Mouse (Mus musculus) layer of hippocampus, adult 9-11 months (tissue): ENCODE measurements around the gene Alpi.
A peak's percentile ranks its signal among the peaks of the same experiment; 100 is the strongest.

Experiments
- DNase-seq: peaks from one replicate; pipeline ENCODE4 v3.0.0; 2022

Gene Alpi

DNA sequence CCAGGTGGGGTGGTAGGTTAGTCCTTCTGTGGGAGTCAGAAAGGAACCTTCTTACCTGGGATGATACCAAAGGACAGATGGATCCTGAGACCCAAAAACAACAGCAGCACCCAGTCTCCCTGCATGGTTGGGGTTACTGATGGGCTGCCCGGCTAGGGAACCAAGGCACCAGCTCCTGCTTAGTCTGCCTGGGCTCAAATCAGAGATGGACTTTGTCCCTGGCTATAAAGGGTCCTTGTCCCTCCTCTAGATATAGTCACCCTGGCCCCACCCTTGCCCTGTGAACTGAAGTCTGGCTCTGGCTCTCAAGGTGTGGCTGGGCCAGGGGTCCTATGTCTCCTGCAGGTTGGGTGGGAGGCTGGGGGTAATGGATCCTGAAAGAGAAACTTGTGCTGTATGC, at the start of gene Alpi:
Alpi (minus strand) TSS at position 196 of the 400 bp plus-strand sequence.
- DNase-seq = no peak

DNA sequence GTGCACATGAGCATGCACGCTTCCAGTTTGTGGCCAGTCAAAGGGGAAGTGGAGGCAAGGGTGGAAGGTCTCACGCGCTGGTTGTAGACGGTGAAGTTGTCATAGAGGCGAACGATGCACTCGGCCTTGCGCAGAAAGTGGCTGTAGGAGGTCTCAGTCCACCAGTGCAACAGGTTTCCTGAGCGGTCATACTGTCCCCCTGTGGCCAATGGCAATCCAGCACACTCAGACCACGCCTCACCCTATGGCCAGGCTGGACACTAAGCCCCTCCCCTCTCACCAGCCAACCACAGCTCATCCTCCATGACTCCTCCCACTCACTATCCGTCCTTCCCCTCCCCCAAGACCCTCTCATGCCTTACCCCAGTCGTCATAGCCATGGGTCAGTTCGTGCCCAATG, 48.0 kb upstream of the Alpi start:
- DNase-seq = no peak

DNA sequence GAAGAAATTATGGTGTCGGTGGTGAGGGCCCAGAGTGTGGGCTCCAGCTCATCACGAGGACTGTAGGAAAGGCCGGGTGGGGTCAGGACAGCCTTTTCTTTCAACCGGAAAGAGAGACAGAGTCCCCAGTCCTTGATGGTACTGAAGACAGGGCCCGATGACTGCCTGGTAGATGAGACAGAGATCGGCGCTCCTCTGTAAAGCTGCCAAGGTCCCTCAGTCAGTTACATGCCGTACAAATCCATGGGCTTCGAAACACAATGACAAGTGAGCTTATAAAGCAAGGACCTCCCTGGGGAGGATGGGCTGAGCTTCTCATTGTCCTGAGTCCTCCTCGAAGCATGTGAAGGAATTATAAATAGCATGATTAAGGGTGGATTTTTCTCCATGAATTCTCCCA, 41.7 kb upstream of the Alpi start:
- DNase-seq = no peak

DNA sequence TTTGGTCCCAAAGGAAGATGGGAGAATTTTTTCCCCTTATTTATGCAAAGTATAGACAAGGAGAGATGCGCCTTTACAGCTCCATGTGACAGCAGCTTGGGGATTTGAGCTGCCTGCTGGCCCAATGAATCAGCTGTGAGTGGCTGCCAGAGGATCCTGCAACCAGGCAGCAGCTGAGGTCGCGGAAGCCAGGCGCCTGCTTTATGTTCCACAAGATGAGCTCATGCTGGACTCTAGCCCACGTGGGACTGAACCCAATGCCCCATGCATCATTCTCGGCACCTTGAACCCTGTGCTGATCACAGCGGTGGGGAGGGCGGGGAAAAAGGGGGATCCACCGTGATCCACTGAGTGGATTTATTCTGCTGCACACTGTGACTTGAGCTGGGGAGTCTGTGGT, 41.0 kb upstream of the Alpi start:
- no peak for DNase-seq

DNA sequence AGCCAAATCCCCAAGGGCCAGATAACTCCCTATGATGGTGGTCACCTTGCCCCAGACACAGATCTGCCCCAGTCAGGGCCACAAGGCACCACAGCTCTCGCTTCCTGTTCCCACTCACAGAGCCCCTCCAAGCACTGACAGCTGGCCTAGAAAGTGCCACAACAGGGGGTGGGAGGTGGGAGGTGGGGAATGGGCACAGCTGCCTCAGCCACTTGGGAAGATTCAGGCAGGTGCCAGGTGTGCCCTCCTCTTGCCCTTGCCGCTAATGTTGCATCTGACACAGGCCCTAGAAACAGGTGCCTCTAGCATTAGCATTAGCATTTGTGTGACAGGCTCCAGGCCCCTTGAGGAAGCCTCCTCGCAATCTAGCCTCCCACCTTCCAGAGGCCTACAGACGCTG, 40.1 kb upstream of the Alpi start:
- no peak for DNase-seq

DNA sequence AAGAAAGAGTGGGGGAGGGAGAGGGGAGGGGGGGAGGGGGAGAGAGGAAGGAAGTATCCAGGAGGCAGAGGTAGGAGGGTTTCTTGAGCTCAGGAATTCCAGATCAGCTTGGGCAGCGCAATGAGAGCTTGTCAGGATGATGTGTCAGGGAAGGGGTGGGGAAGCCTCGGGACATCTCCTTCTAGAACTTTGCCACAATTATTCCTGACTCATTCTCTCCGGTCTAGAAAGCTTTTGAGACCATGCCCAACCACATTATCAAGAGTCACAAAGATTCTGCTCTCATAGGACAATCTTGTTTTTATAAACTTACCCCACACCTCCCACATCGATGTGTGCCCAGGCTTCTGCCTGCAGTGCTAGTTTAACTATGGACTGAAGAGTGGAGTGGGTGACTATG, 30.4 kb upstream of the Alpi start:
- DNase-seq = no peak

DNA sequence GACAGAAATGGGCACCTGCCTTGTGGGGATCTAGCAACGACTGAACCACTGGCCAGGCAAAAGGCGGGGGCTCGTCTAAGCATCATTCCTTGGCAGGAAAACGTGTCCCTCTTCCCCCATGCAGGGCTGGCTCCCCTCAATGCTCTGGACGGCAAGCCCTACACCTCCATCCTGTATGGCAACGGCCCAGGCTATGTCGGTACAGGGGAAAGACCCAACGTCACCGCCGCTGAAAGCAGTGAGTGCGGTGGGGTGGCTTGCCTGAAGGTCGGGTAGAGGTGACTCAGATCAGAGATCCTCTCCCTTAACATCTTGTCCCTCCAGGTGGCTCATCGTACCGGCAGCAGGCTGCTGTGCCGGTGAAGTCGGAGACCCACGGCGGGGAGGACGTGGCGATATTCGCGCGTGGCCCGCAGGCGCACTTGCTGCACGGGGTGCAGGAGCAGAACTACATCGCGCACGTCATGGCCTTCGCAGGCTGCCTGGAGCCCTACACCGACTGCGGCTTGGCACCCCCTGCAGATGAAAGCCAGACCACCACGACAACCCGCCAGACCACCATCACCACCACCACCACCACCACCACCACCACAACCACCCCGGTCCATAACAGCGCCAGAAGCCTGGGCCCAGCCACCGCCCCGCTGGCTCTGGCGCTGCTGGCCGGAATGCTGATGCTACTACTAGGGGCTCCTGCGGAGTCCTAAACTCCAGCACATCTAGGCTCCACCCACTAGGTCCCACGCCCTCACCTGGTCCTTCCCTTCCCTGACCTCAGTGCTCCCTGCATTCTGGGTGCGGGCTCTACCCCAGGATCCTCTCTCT, 26.0 kb upstream of the Alpi start:
- DNase-seq = peak; percentile 26

DNA sequence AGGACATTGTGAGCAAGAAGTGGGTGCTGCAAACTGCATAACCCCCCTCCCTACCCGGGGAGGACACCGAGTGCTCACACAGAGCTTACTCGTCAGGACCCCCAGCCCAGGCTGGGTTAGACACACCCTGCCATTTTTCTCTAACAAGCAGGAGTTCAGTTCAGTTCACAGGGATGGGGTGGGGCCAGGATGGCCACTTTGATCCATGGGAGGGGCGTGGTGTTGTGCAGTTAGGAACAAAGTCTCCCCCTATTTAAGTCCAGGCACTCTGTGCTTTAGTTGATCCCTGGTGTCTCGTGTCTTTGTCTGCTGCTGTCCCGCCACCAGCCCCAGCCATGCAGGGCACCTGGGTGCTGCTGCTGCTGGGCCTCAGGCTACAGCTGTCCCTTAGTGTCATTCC, 23.3 kb upstream of the Alpi start, which contains the start of gene Akp3:
Akp3 (plus strand) TSS at position 301 of the 400 bp plus-strand sequence.
- no peak for DNase-seq

DNA sequence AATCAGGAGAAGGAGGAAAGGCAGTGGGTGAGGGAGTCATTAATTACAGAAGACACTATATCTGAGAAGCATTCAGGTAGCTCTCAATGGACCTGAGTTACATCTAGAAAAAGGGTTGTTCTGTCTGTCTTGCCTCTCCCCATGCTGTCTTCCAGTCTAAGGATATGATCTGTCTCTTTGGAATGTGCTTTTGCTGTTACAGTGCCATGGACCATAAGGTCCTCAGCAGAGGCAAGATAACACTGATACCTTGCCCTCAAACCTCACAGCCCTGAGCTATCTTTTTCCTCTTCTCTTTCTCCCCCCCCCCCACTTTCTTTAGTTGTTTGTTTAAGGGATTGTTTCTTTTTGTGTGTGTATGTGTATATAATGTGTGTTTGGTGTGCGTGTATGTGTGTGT, 13.4 kb upstream of the Alpi start:
- DNase-seq = no peak

DNA sequence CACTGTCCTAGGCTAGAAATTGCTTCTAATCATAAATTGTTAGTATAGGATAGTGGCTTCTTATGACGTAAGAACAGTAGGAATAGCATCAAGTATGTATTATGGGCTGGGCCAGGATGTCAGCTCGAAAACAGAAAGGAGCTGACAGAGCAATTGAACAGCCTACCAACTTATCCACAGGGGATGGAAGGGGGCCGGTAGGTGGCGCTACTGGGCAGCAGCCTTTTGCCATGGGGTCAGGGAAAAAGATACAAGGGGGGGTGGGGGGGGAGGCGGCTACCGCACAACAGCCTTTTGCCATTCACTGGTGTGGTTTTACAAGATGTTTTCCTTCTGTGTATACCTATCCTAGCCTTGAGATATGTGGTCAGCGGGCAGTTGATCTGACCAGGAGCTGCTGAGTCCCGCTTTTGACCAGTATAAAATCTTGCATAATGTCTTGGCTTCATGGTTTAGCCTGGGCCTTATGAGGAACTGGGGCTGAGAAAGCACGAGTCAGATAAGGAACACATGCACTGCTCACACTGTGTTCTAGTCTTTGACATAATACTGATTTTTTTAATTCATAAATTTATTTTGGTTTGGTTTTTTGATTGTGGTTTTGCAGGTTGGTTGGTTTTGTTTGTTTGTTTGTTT, 10.4 kb upstream of the Alpi start:
- no peak for DNase-seq

DNA sequence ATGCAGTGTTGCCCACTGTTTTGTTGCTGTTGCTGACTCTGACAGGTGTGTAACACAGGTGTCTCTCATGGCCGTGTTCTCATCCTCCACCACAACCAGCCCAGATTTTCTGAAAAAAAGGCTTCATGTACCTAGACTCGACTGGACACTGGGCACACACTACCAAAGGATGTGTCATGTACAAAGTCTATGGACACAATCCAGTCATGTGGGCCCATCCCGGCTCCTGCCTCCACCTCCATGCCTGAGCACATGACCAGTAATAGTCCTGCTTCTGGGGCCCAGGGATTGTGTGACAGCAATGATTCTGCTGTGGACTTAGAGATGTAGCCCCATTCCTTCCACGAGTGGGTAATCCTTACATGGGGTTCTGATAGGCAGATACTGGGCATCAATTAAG, 7.2 kb upstream of the Alpi start:
- no peak for DNase-seq

DNA sequence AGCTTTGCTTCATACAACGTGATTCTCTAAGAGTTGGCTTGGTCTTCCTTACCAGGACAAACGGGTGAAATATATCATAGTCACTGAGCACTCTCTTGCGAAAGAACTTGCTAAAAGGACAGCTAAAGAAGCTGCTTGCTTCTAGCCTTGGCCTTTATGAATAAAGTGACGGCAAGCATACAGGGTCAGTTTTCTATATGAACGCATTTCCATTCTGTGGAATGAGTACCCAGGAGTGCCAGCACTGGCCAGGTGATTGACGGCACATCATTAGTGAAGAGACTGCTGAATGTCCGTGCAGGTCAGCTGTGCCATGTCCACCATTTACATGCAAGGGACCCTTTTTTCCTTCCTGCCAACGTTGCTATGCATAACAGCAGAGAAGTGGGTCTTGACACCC, 5.1 kb upstream of the Alpi start:
- DNase-seq = no peak

DNA sequence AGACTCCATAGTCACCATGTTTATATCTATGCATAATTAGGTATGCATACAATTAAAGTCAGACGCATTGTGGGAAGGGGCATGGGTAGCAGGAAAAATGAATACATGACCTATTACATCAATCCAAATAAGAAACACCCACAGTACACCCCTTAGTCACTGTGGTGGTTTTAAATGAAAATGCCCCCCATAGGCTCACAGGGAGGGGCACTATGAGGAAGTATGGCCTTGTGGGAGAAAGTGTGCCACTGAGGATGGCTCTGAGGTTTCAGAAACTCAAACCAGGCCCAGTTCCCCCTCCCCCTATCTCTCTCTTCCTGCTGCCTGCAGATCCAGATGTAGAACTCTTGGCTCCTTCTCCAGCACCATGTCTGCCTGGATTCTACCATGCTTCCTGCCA, 2.5 kb upstream of the Alpi start:
- no peak for DNase-seq

DNA sequence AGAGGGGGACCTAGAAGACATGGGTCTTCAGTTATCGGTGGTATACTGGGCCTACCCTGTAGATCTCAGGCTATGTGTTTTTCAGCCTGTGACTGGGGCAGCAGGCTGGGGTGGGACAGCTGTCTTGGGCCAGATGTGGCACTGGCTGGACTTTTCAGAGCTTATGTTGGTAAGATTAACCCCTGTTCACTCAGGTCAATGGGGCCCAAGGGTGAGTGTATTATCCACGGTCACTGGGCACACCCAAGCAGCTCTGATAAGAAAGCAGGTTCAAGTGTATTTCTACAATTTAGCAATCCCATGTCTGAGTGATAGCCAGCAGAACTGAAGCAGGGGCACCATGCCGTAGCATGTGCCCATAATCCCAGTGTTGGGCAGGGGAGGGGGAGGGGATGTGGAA, 708 bp upstream of the Alpi start:
- DNase-seq = no peak

DNA sequence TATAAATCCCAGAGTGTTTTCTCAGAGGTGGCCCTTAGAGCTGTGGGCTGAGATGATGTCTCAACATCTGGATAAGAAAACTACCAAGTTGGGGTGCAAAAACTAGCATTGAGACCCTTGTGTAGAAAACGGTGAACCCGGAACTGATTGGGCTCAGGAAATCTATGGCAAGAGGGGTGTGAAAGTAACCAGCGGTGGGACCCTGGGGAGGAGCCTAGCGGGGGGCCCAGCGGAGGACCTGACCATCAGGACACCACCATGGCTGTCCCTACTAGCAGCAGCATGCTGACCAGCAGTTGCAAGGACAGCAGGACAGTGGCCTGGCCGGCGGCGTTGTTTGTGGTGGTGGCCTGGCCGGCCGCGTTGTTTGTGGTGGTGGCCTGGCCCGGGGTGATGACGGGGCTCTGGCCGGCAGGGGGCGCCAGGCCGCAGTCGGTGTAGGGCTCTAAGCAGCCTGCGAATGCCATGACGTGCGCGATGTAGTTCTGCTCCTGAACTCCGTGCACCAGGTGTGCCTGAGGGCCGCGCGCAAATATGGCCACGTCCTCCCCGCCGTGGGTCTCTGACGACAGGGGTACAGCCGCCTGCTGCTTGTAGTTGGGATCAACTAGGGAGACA, 2.9 kb downstream of the Alpi start:
- no peak for DNase-seq

DNA sequence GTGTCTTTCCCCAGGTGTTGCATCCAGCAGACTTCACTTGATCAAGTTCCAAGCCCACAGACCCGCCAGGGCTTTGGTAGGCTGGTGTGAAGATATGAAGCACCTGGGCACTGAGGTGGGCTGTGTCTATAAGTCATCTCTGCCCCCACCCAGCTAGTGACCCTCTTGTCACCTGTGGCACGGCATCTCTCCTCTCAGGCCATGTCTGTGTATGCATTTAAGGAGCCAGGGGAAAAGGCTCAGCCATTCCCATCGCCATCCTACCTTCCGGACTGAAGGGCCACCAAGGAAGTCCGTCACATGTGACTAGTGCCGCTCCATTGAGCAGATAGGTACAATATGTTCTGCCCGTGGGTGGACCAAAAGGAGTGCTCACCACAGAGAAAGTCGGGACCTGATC, 5.8 kb downstream of the Alpi start:
- no peak for DNase-seq

DNA sequence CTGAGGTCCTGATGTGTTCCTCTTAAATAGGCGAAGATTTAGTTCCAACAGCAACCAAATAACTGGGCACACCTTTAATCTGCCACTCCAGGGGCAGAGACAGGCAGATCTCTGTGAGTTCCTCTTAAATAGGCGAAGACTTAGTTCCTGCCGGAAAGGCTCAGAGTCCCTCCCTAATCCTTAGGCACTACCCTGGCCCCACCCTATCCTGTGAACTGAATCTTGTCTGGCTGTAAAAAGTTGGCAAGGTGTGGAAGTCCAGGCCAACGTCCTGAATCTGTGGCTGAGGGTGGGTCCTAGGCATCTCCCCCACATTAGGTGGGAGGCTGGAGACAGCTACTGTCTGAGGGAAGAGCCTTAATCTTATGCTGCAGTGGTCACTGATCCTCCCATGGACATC, 11.6 kb downstream of the Alpi start, which contains the start of gene Alppl2:
Alppl2 (minus strand) TSS at position 101 of the 400 bp plus-strand sequence.
- no peak for DNase-seq

DNA sequence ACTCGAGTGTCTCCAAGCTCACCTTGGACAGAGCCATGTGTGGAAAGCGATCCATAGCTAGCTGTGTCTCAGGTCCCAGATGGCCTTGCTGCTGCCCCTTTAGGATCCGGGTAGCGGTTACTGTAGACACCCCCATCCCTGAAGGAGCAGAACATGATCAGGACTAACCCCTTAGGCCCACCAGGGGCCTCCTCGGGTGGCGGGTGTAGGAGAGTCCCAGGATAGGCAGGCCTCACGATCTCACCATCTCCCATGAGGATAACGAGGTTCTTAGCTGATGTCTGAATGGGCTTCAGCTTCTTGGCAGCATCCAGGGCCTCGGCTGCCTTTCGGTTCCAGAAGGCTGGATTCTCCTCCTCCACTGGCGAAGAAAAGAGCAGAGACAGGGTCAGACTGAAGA, 12.2 kb downstream of the Alpi start:
- no peak for DNase-seq

DNA sequence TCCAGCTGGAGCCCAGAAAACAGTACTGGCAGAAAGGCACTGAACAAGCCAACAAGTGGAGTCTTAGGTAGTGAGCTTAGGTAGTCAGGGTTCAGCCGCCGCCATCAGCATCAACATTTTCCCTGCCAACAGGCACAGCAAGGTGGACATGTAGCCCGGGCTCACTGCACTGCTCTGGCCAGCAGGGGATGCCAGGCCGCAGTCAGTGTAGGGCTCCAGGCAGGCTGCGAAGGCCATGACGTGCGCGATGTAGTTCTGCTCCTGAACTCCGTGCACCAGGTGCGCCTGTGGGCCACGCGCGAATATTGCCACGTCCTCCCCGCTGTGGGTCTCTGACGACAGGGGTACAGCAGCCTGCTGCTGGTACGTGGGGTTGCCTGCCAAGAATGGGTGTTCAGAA, 14.4 kb downstream of the Alpi start:
- DNase-seq = no peak

DNA sequence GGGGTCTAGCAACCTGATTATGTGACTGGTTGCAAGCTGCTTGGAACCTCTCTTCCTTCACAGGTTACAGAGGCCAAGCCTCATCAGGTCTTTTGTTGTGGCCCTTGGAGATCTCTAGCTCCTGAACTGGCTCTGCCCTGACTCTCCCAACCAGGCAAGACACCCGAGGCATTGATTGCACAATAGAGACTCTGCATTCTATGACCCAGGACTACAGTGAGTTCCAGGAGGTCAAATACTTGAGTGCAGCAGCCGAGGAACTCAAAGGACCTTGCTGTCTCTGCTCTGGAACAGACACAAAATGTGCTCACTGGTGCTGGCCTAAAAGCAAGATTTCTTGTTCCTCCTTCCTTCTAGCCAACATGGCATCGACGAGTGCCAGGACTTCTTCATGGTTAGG, 15.2 kb downstream of the Alpi start:
- DNase-seq = no peak

DNA sequence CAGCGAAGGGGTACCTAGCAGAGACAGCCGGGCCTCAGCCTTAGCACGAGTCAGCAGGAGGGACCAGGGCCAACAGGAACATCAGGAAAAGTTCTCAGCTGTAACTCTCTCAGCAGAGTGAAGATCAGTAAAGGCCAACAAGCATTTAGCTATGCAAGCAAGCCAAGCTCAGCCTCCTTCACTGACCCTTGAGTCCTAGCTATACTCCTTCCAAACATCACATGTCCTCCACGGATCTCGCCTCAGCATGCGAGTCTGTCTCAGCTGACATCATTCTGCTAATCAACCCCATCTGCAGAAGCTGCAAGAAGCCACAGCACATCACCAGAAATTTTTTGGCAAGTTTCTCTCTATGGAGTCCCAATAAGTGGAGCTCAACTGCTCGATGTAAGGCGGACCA, 27.6 kb downstream of the Alpi start:
- no peak for DNase-seq

DNA sequence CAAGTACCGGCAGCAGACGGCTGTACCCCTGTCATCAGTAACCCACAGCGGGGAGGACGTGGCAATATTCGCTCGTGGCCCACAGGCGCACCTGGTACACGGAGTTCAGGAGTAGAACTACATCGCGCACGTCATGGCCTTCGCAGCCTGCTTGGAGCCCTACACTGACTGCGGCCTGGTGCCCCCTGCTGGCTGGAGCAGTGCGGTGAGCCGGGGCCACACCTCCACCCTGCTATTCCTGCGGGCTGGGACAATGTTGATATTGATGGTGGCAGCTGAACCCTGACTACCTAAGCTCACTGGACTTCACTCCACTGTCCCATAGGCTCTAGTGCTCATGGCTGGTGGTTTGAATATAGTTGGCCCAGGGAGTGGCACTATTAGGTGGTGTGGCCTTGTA, 30.7 kb downstream of the Alpi start:
- no peak for DNase-seq

DNA sequence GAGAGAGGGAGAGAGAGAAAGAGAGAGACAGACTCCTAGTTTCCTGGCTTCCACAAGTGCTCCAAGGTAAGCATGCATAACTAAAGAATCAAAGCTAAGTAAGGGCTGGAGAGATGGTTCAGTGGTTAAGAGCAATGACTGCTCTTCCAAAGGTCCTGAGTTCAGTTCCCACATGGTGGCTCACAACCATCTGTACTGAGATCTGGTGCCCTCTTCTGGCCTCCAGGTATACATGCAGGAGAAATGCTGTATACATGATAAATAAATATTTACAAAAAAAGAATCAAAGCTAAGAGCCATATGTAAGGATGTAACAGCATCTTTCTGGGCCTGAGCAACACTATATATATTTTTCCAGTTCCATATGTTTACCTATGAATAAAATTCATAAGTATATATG, 40.5 kb downstream of the Alpi start:
- DNase-seq = no peak

DNA sequence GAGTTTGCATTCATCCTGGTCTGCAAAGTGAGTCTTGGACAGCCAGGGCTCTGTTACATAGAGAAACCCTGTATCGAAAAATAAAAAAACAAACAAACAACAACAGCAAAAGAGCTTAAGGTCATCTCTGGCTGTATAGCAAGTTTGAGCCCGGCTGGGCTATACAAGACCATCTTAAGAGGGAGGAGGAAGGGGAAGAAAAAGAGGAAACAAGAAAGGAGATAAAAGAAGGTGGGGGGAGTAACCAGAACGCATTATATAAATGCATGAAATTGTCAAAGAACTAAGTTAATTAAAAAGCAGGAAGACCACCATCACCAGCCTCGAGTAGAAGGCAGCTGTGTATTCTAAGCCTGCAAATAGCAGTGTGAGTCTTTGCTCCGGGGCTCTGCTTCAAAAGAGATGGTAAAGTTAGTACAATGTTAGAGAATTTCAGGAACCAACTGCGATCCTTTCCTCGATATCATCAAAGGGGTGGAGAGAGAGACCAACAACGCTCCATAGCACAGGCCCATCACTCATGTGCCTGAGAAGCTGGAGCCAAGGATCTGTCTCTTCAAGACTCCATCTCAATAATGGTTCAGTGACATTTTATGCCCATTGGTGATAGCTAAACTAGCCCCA, 42.3 kb downstream of the Alpi start:
- no peak for DNase-seq
